Mouse (Mus musculus) midbrain, postnatal 0 days (tissue): ENCODE measurements at regions not wholly inside any gene's neighbourhood (a gene's known extent, or its start where the extent isn't known, plus 50 kb on each side); places are given as distances from the start of the nearest gene placed in this dataset.

Experiments used
- ATAC-seq: fragments of 200-750 bp; cut with Nextera tagmentation; 2 replicates; pipeline ENCODE4 v1.8.0; 2017; ENCODE audit warnings: moderate number of reproducible peaks, mild to moderate bottlenecking, moderate TSS enrichment, moderate library complexity; ENCODE audit not compliant: low FRiP score
- DNase-seq: peaks from one replicate; pipeline ENCODE4 v3.0.0-alpha.2; 2015; ENCODE audit warnings: low spot score
- H3K27ac ChIP-seq: fragments of 300-500 bp; sonication (generic); 2 replicates; pipeline ENCODE4 v1.5.1; 2014; ENCODE audit warnings: low read depth, mild to moderate bottlenecking, low read length, mixed read lengths
- H3K27me3 ChIP-seq: fragments of 300-500 bp; sonication (generic); 2 replicates; pipeline ENCODE4 v1.6.1; 2014; ENCODE audit warnings: low read length, control low read depth, mixed read lengths; ENCODE audit not compliant: insufficient read depth
- H3K36me3 ChIP-seq: fragments of 300-500 bp; sonication (generic); 2 replicates; pipeline ENCODE4 v1.6.1; 2014; ENCODE audit warnings: low read length, control low read depth, mixed read lengths; ENCODE audit not compliant: insufficient read depth
- H3K4me1 ChIP-seq: fragments of 300-500 bp; sonication (generic); 2 replicates; pipeline ENCODE4 v1.6.1; 2014; ENCODE audit warnings: mild to moderate bottlenecking, control low read depth, antibody characterized with exemption, low read length, mixed read lengths; ENCODE audit not compliant: insufficient read depth
- H3K4me2 ChIP-seq: fragments of 300-500 bp; sonication (generic); 2 replicates; pipeline ENCODE4 v1.6.1; 2014; ENCODE audit warnings: low read depth, mild to moderate bottlenecking, low read length, mixed read lengths; ENCODE audit not compliant: poor library complexity, severe bottlenecking
- H3K4me3 ChIP-seq: fragments of 300-500 bp; sonication (generic); 2 replicates; pipeline ENCODE4 v1.5.1; 2014; ENCODE audit warnings: low read depth, mild to moderate bottlenecking, low read length, moderate library complexity
- H3K9ac ChIP-seq: fragments of 300-500 bp; sonication (generic); replicated peaks from 2 replicates; pipeline ENCODE4 v1.6.1; 2014; ENCODE audit warnings: mild to moderate bottlenecking, low read length, moderate library complexity, mixed read lengths; ENCODE audit not compliant: poor library complexity, severe bottlenecking
- H3K9me3 ChIP-seq: fragments of 300-500 bp; sonication (generic); 2 replicates; pipeline ENCODE4 v1.6.1; 2016; ENCODE audit warnings: low read length, control low read depth
- CTCF ChIP-seq: IDR thresholded peaks from 2 replicates; pipeline ENCODE4 v1.5.1; 2016; ENCODE audit warnings: antibody characterized with exemption, mild to moderate bottlenecking
- WGBS: fragments of 180-500 bp; shearing (Covaris S2); extraction: QIAGEN DNeasy Blood & Tissue Kit; methylation state at CpG from one replicate; pipeline ENCODE4 v1.1.7; 2014; 5-methylcytosine and 5-hydroxymethylcytosine counted together

- Histone ChIP-seq H3K27me3 (no peaks in the 10 kb centered on the region), H3K27ac (no peak overlapping the region), H3K4me1 (no peaks in the 10 kb centered on the region), H3K9ac (no peak overlapping the region), H3K4me2 (no peak overlapping the region), H3K36me3 (no peaks in the 10 kb centered on the region), H3K4me3 (no peak overlapping the region), H3K9me3 (peaks cover 53% of the 10 kb centered on the region)
- TF ChIP-seq CTCF = no peak
- ATAC-seq = peak; percentile 63
- peak; percentile 0 for DNase-seq
- 76% methylated on average over 25 of the region's 25 CpGs for WGBS
Observed at GRCm38 (mm10) chr12:20233871-20234307, 279.6 kb downstream of the Gm21863 start.
